Mouse (Mus musculus) MEL (cell line): Measurements from ENCODE around the gene Spg21. TPM values are rescaled to one million over a fixed set of nuclear protein-coding genes. Genes with fewer than 3 reads are reported as not detected.

Experiments used
- DNase-seq: peaks from one replicate; pipeline ENCODE4 v3.0.0; 2011; ENCODE audit warnings: low read depth, low spot score
- H3K27ac ChIP-seq: 2 replicates; pipeline ENCODE4 v1.5.1; 2012; ENCODE audit warnings: low read depth, mild to moderate bottlenecking, control low read depth, low read length, moderate library complexity; ENCODE audit not compliant: control insufficient read depth
- H3K27me3 ChIP-seq, 2 experiments: fragments of 150-350 bp in 1 of 2; sonication (generic) in 1 of 2; 2 replicates each; pipeline ENCODE4 v1.6.1; 2012; ENCODE audit warnings: low read length in 2 of 2, mild to moderate bottlenecking in 2 of 2, improper control_type of control experiment in 1 of 2, moderate library complexity in 1 of 2; ENCODE audit not compliant: insufficient read depth in 2 of 2, control insufficient read depth in 1 of 2
- H3K36me3 ChIP-seq, 2 experiments: 2 replicates each; pipeline ENCODE4 v1.6.1; 2012 to 2014; ENCODE audit warnings: low read length in 2 of 2, improper control_type of control experiment in 1 of 2, inconsistent platforms in 1 of 2, mild to moderate bottlenecking in 1 of 2; ENCODE audit not compliant: insufficient read depth in 2 of 2, control insufficient read depth in 1 of 2
- H3K4me1 ChIP-seq, 2 experiments: fragments of 150-350 bp in 1 of 2; sonication (generic) in 1 of 2; 2 replicates each; pipeline ENCODE4 v1.6.1; 2012; ENCODE audit warnings: low read length in 2 of 2, improper control_type of control experiment in 1 of 2, mild to moderate bottlenecking in 1 of 2; ENCODE audit not compliant: insufficient read depth in 2 of 2, control insufficient read depth in 1 of 2
- H3K4me3 ChIP-seq, 2 experiments: fragments of 150-350 bp in 1 of 2; sonication (generic) in 1 of 2; 2 replicates each; pipeline ENCODE4 v1.5.1; 2012; ENCODE audit warnings: low read depth in 2 of 2, low read length in 2 of 2, mild to moderate bottlenecking in 2 of 2, moderate library complexity in 2 of 2, control low read depth in 1 of 2, improper control_type of control experiment in 1 of 2; ENCODE audit not compliant: control insufficient read depth in 1 of 2, insufficient read depth in 1 of 2
- H3K79me2 ChIP-seq: 2 replicates; pipeline ENCODE4 v1.6.1; 2012; ENCODE audit warnings: mild to moderate bottlenecking, low read length, moderate library complexity; ENCODE audit not compliant: control insufficient read depth, poor library complexity, insufficient read depth
- H3K9ac ChIP-seq: 2 replicates; pipeline ENCODE4 v1.6.1; 2012; ENCODE audit warnings: low read depth, mild to moderate bottlenecking, control low read depth, low read length, moderate library complexity; ENCODE audit not compliant: control insufficient read depth, poor library complexity, severe bottlenecking
- H3K9me3 ChIP-seq: fragments of 150-350 bp; sonication (generic); replicated peaks from 2 replicates; pipeline ENCODE4 v1.6.1; 2012; ENCODE audit warnings: mild to moderate bottlenecking, low read length, improper control_type of control experiment, moderate library complexity; ENCODE audit not compliant: insufficient read depth
- CHD1 ChIP-seq: IDR thresholded peaks from 2 replicates; pipeline ENCODE4 v1.6.1; 2012; ENCODE audit warnings: low read depth, mild to moderate bottlenecking, inconsistent platforms, low read length, improper control_type of control experiment
- CTCF ChIP-seq, 3 experiments: IDR thresholded peaks in 2 of 3; conservative IDR thresholded peaks in 1 of 3; 2 replicates each; pipeline ENCODE4 v1.5.1; 2011 to 2012; ENCODE audit warnings: low read length in 3 of 3, low read depth in 2 of 3, mild to moderate bottlenecking in 2 of 3, improper control_type of control experiment in 1 of 3, inconsistent platforms in 1 of 3, mixed read lengths in 1 of 3, moderate library complexity in 1 of 3; ENCODE audit not compliant: control insufficient read depth in 1 of 3, insufficient read depth in 1 of 3, poor library complexity in 1 of 3, severe bottlenecking in 1 of 3
- ELF1 ChIP-seq: IDR thresholded peaks from 2 replicates; pipeline ENCODE4 v1.6.1; 2014; ENCODE audit warnings: low read depth, mild to moderate bottlenecking, inconsistent platforms, low read length, improper control_type of control experiment, moderate library complexity
- EP300 ChIP-seq, 2 experiments: IDR thresholded peaks; 2 replicates each; pipeline ENCODE4 v1.6.1; 2011; ENCODE audit warnings: improper control_type of control experiment in 2 of 2, low read length in 2 of 2, low read depth in 1 of 2, mild to moderate bottlenecking in 1 of 2
- ETS1 ChIP-seq: IDR thresholded peaks from 2 replicates; pipeline ENCODE4 v1.6.1; 2012; ENCODE audit warnings: low read depth, mild to moderate bottlenecking, inconsistent platforms, low read length, improper control_type of control experiment, moderate library complexity
- GATA1 ChIP-seq: IDR thresholded peaks from 2 replicates; pipeline ENCODE4 v1.6.1; 2011; ENCODE audit warnings: low read depth, low read length, improper control_type of control experiment
- HCFC1 ChIP-seq: IDR thresholded peaks from 2 replicates; pipeline ENCODE4 v1.6.1; 2012; ENCODE audit warnings: low read depth, mild to moderate bottlenecking, inconsistent platforms, low read length, improper control_type of control experiment, moderate library complexity
- KAT2A ChIP-seq: conservative IDR thresholded peaks from 2 replicates; pipeline ENCODE4 v1.6.1; 2012; ENCODE audit warnings: low read depth, low read length, improper control_type of control experiment, inconsistent platforms
- MAFK ChIP-seq: IDR thresholded peaks from 2 replicates; pipeline ENCODE4 v1.6.1; 2011; ENCODE audit warnings: low read depth, mild to moderate bottlenecking, low read length, improper control_type of control experiment, borderline replicate concordance
- MAZ ChIP-seq: IDR thresholded peaks from 2 replicates; pipeline ENCODE4 v1.6.1; 2012; ENCODE audit warnings: low read depth, mild to moderate bottlenecking, inconsistent platforms, low read length, improper control_type of control experiment
- MEF2A ChIP-seq: IDR thresholded peaks from 2 replicates; pipeline ENCODE4 v1.6.1; 2014; ENCODE audit warnings: low read depth, mild to moderate bottlenecking, inconsistent platforms, low read length, improper control_type of control experiment; ENCODE audit not compliant: poor library complexity, insufficient replicate concordance, severe bottlenecking; ENCODE audit errors: extremely low read depth
- MXI1 ChIP-seq: IDR thresholded peaks from 2 replicates; pipeline ENCODE4 v1.6.1; 2011; ENCODE audit warnings: mild to moderate bottlenecking, low read depth, low read length, improper control_type of control experiment
- MYB ChIP-seq: IDR thresholded peaks from 2 replicates; pipeline ENCODE4 v1.6.1; 2011; ENCODE audit warnings: mild to moderate bottlenecking, low read depth, low read length, improper control_type of control experiment
- MYC ChIP-seq: IDR thresholded peaks from 2 replicates; pipeline ENCODE4 v1.6.1; 2011; ENCODE audit warnings: low read depth, mild to moderate bottlenecking, low read length, improper control_type of control experiment, moderate library complexity
- NELFE ChIP-seq: IDR thresholded peaks from 2 replicates; pipeline ENCODE4 v1.6.1; 2011; ENCODE audit warnings: low read depth, low read length, improper control_type of control experiment
- NRF1 ChIP-seq: IDR thresholded peaks from 2 replicates; pipeline ENCODE4 v1.6.1; 2014; ENCODE audit warnings: low read depth, mild to moderate bottlenecking, inconsistent platforms, low read length, improper control_type of control experiment, moderate library complexity; ENCODE audit not compliant: poor library complexity, insufficient read depth, severe bottlenecking
- POLR2AphosphoS2 ChIP-seq: IDR thresholded peaks from 2 replicates; pipeline ENCODE4 v1.6.1; 2011; ENCODE audit warnings: low read length, improper control_type of control experiment
- POLR2AphosphoS5 ChIP-seq: IDR thresholded peaks from 2 replicates; pipeline ENCODE4 v1.6.1; 2012; ENCODE audit warnings: low read depth, borderline replicate concordance, mild to moderate bottlenecking, inconsistent platforms, low read length, moderate library complexity, mixed read lengths
- RAD21 ChIP-seq: IDR thresholded peaks from 2 replicates; pipeline ENCODE4 v1.6.1; 2011; ENCODE audit warnings: mild to moderate bottlenecking, low read depth, low read length, improper control_type of control experiment
- RCOR1 ChIP-seq: IDR thresholded peaks from 2 replicates; pipeline ENCODE4 v1.6.1; 2012; ENCODE audit warnings: low read depth, mild to moderate bottlenecking, inconsistent platforms, low read length, improper control_type of control experiment
- SMC3 ChIP-seq: IDR thresholded peaks from 2 replicates; pipeline ENCODE4 v1.6.1; 2011; ENCODE audit warnings: low read depth, low read length, improper control_type of control experiment
- TAL1 ChIP-seq: IDR thresholded peaks from 2 replicates; pipeline ENCODE4 v1.6.1; 2012; ENCODE audit warnings: mild to moderate bottlenecking, inconsistent platforms, low read length, moderate library complexity, mixed read lengths
- TBP ChIP-seq: IDR thresholded peaks from 2 replicates; pipeline ENCODE4 v1.8.0; 2011; ENCODE audit warnings: low read depth, low read length, improper control_type of control experiment
- TCF12 ChIP-seq: IDR thresholded peaks from 2 replicates; pipeline ENCODE4 v1.6.1; 2014; ENCODE audit warnings: low read depth, mild to moderate bottlenecking, inconsistent platforms, low read length, improper control_type of control experiment, moderate library complexity
- UBTF ChIP-seq: IDR thresholded peaks from 2 replicates; pipeline ENCODE4 v1.6.1; 2012; ENCODE audit warnings: low read depth, mild to moderate bottlenecking, inconsistent platforms, low read length, improper control_type of control experiment, moderate library complexity, borderline replicate concordance; ENCODE audit not compliant: insufficient read depth
- USF1 ChIP-seq: IDR thresholded peaks from 2 replicates; pipeline ENCODE4 v1.6.1; 2014; ENCODE audit warnings: low read depth, mild to moderate bottlenecking, inconsistent platforms, low read length, improper control_type of control experiment, moderate library complexity
- USF2 ChIP-seq, 2 experiments: IDR thresholded peaks; 2 replicates each; pipeline ENCODE4 v1.6.1; 2011 to 2012; ENCODE audit warnings: improper control_type of control experiment in 2 of 2, low read length in 2 of 2, borderline replicate concordance in 1 of 2, inconsistent platforms in 1 of 2, low read depth in 1 of 2, mild to moderate bottlenecking in 1 of 2; ENCODE audit not compliant: insufficient read depth in 1 of 2
- ZC3H11A ChIP-seq: IDR thresholded peaks from 2 replicates; pipeline ENCODE4 v1.6.1; 2012; ENCODE audit warnings: low read depth, mild to moderate bottlenecking, inconsistent platforms, low read length, improper control_type of control experiment
- ZMIZ1 ChIP-seq: IDR thresholded peaks from 2 replicates; pipeline ENCODE4 v1.6.1; 2012; ENCODE audit warnings: low read depth, mild to moderate bottlenecking, inconsistent platforms, low read length, improper control_type of control experiment, moderate library complexity
- ZNF384 ChIP-seq: IDR thresholded peaks from 2 replicates; pipeline ENCODE4 v1.6.1; 2012; ENCODE audit warnings: low read depth, mild to moderate bottlenecking, inconsistent platforms, low read length, improper control_type of control experiment
- polyA plus RNA-seq, 2 experiments: library from polyadenylated mRNA; stranded (reverse) in 1 of 2; unstranded in 1 of 2; fragments of >175 nt in 1 of 2; fragments of >200 nt in 1 of 2; gene quantifications; 2 replicates each; pipeline versions ENCODE4 v1.2.1 to v1.2.4; 2012; ENCODE audit warnings: low replicate concordance in 2 of 2, low read depth in 1 of 2; ENCODE audit not compliant: insufficient read length in 2 of 2, insufficient read depth in 1 of 2, missing spikeins in 1 of 2
- total RNA-seq: library from RNA; depleted of rRNA; stranded (reverse); fragments of 300-350 nt; gene quantifications from 2 replicates; pipeline ENCODE4 v1.2.3, GENCODE M21; 2012

Gene Spg21
- total and polyA plus RNA-seq, 3 experiments, result 21.7 to 25.9 TPM; not detected in 1

GRCm38 (mm10) chr9:65528417-65529038, 67.8 kb downstream of the Spg21 start:
- peak; percentile 53 for DNase-seq
- no peak overlapping the region for H3K9ac ChIP-seq
- H3K27me3 ChIP-seq, result no peaks in the 10 kb centered on the region
- H3K4me3 ChIP-seq, result no peak overlapping the region
- H3K4me1 ChIP-seq, result peaks cover 0 to 19% of the 10 kb centered on the region in 2 experiments; a peak in 3 of 4 replicates
- H3K79me2 ChIP-seq, result no peaks in the 10 kb centered on the region
- no peaks in the 10 kb centered on the region for H3K9me3 ChIP-seq
- peaks cover 0 to 3% of the 10 kb centered on the region in 2 experiments; a peak in 2 of 4 replicates for H3K36me3 ChIP-seq
- TF ChIP-seq MXI1, result 0 out of 2 replicates have a peak, but pooled peaks have one; percentile 22
- TF ChIP-seq TAL1, result peak; percentile 85
- peak; percentile 44; the same call in 1 of the 2 replicates for TF ChIP-seq ETS1
- 0 out of 2 replicates have a peak, but pooled peaks have one; percentile 4 for TF ChIP-seq ZC3H11A
- TF ChIP-seq RCOR1, result 0 out of 2 replicates have a peak, but pooled peaks have one; percentile 22
- peak; percentile 55 to 68 for TF ChIP-seq EP300 (IDR thresholded peaks at IDR 0.05; ENCODE audit: low read depth in 1 of 2, low read length in 2 of 2)
- TF ChIP-seq RAD21, result no peak
- peak; percentile 74 for TF ChIP-seq TCF12
- TF ChIP-seq ZMIZ1, result no peak
- TF ChIP-seq GATA1, result peak; percentile 39; the same call in 1 of the 2 replicates
- H3K27ac ChIP-seq, result no peak overlapping the region

- DNase-seq, result peak; percentile 64
- H3K4me1 ChIP-seq, result peaks cover 0 to 19% of the 10 kb centered on the region in 2 experiments; a peak in 3 of 4 replicates
- no peak overlapping the region for H3K27ac ChIP-seq
- TF ChIP-seq NELFE (no peak), MAFK (no peak), POLR2AphosphoS2 (no peak), ZNF384 (no peak), MAZ (no peak), USF2 (IDR thresholded peaks at IDR 0.05; ENCODE audit: borderline replicate concordance in 1 of 2, insufficient read depth in 1 of 2, low read depth in 1 of 2, low read length in 2 of 2) (no peak), MYB (no peak), POLR2AphosphoS5 (no peak), SMC3 (no peak), CTCF (IDR thresholded peaks at IDR 0.05 in 2 of 3, conservative IDR thresholded peaks at IDR 0.05 in 1 of 3; ENCODE audit: control insufficient read depth in 1 of 3, insufficient read depth in 1 of 3, low read depth in 2 of 3, low read length in 3 of 3, poor library complexity in 1 of 3, severe bottlenecking in 1 of 3) (no peak), MXI1 (peak; percentile 71), RCOR1 (no peak), MYC (0 out of 2 replicates have a peak, but pooled peaks have one; percentile 47), MEF2A (no peak), RAD21 (no peak), TBP (peak; percentile 62), ELF1 (no peak), USF1 (no peak), CHD1 (no peak), UBTF (no peak), KAT2A (no peak), NRF1 (no peak), HCFC1 (no peak)
These were observed 68.9 kb downstream of the Spg21 start for GRCm38 (mm10) chr9:65529659-65530058.

More at GRCm38 (mm10) chr9:65529659-65530058, 68.9 kb downstream of the Spg21 start:
- Histone ChIP-seq H3K4me3 (no peak overlapping the region), H3K36me3 (peaks cover 0 to 3% of the 10 kb centered on the region in 2 experiments; a peak in 2 of 4 replicates), H3K9ac (no peak overlapping the region), H3K27me3 (no peaks in the 10 kb centered on the region), H3K9me3 (no peaks in the 10 kb centered on the region), H3K79me2 (no peaks in the 10 kb centered on the region)
